Mouse (Mus musculus) adrenal gland, adult 8-10 months (tissue): ENCODE measurements around the gene Gm20721. TPM values are rescaled to one million over a fixed set of nuclear protein-coding genes. Genes with fewer than 3 reads are reported as not detected.

ENCODE experiments used
- DNase-seq: peaks from one replicate; pipeline ENCODE4 v3.0.0; 2022
- total RNA-seq, 4 experiments: library from RNA; stranded (reverse); gene quantifications; 2 replicates each; pipeline ENCODE4 v1.2.4; 2022

Gm20721 gene
- total RNA-seq, 4 experiments from 2014 or later, result 1.6 to 2.7 (median 2.3) TPM

- no peak for DNase-seq
Observed at GRCm38 (mm10) chr2:174297086-174297571, 49.4 kb downstream of the Gm20721 start.

GRCm38 (mm10) chr2:174295900-174296465 is 50.5 kb downstream of the Gm20721 start:
- DNase-seq, result no peak

- DNase-seq, result no peak
Observed at GRCm38 (mm10) chr2:174295175-174295899, 51.2 kb downstream of the Gm20721 start.

- DNase-seq, result no peak
Observed at GRCm38 (mm10) chr2:174294457-174294856, 52.1 kb downstream of the Gm20721 start.

- no peak for DNase-seq
Observed at GRCm38 (mm10) chr2:174291662-174292030, 54.9 kb downstream of the Gm20721 start.

DNA sequence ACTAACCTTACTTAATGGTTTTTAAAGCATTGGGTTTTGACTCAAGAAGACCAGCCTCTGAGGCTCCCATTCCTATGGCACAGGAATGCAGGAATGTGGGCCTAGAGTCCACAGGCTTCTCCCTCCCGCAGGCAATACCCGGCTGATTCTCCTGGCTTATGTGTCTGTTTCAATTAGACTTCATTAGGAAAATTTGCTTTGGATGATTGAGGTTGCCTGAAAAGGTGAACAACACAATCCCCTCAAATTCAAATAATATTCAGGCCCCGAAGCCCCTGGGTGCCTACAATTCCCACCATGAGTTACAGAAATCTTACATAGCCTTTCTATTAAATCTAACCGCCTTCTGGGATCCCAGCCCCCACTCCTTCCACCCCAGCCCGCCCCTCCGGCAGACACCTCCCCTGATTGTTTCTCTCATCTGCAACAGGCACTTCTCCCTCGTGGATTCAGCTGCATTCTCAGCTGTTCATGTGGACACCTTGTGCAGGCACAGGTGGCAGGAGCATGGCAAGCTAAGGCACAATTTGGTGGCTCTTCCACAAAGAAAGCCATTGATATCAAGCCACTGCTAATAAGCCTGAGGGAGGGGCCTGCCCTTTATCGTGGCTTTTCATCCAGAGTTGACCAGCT is 55.4 kb downstream of the Gm20721 start:
- no peak for DNase-seq

- DNase-seq, result no peak
Observed at GRCm38 (mm10) chr2:174288673-174289430, 57.7 kb downstream of the Gm20721 start.

GRCm38 (mm10) chr2:174287921-174288320 is 58.6 kb downstream of the Gm20721 start:
- no peak for DNase-seq

- DNase-seq, result no peak
Observed at GRCm38 (mm10) chr2:174285921-174286470, 60.5 kb downstream of the Gm20721 start.

GRCm38 (mm10) chr2:174284807-174285457 is 61.6 kb downstream of the Gm20721 start:
- no peak for DNase-seq

- no peak for DNase-seq
Observed at GRCm38 (mm10) chr2:174284011-174284410, 62.5 kb downstream of the Gm20721 start, which contains the start of gene Gnas. TSS of gene Gnas (plus strand) at chr2:174284320.

DNA sequence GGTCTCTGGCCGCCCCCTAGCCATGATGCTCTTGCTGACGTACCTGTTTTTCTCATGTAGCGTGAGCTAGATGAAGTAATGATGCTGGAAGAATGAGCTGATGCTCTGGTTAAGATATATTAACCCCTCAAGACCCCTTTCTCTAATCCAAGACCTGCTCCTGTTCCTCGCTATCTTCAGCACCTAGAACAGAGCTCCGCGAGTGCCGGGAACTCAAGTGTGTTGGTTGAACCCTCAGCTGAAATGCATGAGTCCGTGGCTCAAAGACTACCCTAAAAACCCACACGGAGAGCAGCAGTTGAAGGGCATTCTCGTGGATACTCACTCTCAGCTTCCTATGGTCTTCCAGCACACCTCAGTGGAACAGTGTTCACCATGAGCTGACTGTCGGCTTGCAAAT is 63.2 kb downstream of the Gm20721 start:
- no peak for DNase-seq

Other genes starting within 250 kb of the Gm20721 start
- 10 to 100 TPM; 57.3 to 68.1 (median 62.5) TPM for gene Npepl1, start 236.4 kb downstream of the Gm20721 start, total RNA-seq
- gene Gnas, start 62.4 kb downstream of the Gm20721 start, total RNA-seq, result 1,000 to 10,000 TPM; 2,052 to 2,625 (median 2,313) TPM
- gene Nelfcd, start 69.1 kb upstream of the Gm20721 start, total RNA-seq, result 10 to 100 TPM; 63.0 to 72.5 (median 65.3) TPM
- 100 to 1,000 TPM; 162 to 226 (median 178) TPM for gene Ctsz, start 92.3 kb upstream of the Gm20721 start, total RNA-seq
- gene Tubb1, start 104.0 kb upstream of the Gm20721 start, total RNA-seq, result 1 to 10 TPM in 1 of 4 experiments, under 1 TPM in 3; 0.28 to 1.1 (median 0.76) TPM
- gene Atp5e, start 117.4 kb upstream of the Gm20721 start, total RNA-seq, result 100 to 1,000 TPM; 372 to 569 (median 481) TPM
- gene Prelid3b, start 126.4 kb upstream of the Gm20721 start, total RNA-seq, result 100 to 1,000 TPM in 2 of 4 experiments, 10 to 100 TPM in 2; 86.1 to 126 (median 107) TPM